Mouse (Mus musculus) spleen, postnatal 36 days (tissue): ENCODE measurements around the gene Tor4a.
A peak's percentile ranks its signal among the peaks of the same experiment; 100 is the strongest.

Source experiments
- DNase-seq, 2 experiments: peaks; one replicate each; pipeline ENCODE4 v3.0.0; 2022; ENCODE audit warnings: low spot score in 2 of 2, mixed read lengths in 1 of 2

The Tor4a gene

DNA sequence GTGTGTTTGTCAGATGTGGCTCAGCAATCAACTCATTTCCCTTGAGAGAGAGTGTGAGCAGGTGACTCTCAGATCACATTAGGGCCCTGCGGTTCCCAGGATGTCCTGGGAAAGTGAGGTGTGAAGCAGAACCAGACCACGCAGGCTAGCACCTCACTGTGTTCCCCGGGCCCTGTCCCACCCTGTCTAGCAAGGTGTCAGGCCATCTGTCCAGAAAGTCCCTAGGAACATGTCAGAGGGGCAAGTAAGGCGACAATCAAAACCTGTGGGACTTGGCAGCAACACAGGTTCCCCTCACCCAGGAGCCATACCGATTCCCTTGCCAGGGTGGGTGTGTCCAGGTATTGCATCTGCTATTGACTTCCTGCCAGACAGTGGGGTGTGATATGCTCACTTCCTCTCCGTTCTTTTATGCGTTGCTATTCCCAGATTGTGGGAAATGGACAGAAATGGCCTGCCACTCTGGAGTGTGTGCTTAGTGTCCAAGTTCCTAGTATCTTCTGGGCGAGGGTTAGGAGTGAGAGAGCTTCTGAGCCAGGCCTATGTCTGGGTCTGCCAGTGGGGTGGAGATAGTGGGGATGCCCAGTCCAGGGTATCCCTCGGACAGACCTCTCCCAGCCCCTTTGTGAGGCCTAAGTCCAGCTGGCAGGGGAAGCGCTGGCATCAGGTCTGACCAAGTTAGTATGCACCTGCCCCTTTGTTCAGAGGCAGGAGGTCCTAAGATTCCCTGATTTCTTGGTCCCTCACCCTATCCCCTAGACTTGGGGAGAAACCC is 26.2 kb downstream of the Tor4a start:
- DNase-seq = no peak

- no peak for DNase-seq
Measured at GRCm38 (mm10) chr2:25169778-25170177, 26.9 kb downstream of the Tor4a start.

- no peak for DNase-seq
Measured at GRCm38 (mm10) chr2:25168665-25168978, 28.1 kb downstream of the Tor4a start.

DNA sequence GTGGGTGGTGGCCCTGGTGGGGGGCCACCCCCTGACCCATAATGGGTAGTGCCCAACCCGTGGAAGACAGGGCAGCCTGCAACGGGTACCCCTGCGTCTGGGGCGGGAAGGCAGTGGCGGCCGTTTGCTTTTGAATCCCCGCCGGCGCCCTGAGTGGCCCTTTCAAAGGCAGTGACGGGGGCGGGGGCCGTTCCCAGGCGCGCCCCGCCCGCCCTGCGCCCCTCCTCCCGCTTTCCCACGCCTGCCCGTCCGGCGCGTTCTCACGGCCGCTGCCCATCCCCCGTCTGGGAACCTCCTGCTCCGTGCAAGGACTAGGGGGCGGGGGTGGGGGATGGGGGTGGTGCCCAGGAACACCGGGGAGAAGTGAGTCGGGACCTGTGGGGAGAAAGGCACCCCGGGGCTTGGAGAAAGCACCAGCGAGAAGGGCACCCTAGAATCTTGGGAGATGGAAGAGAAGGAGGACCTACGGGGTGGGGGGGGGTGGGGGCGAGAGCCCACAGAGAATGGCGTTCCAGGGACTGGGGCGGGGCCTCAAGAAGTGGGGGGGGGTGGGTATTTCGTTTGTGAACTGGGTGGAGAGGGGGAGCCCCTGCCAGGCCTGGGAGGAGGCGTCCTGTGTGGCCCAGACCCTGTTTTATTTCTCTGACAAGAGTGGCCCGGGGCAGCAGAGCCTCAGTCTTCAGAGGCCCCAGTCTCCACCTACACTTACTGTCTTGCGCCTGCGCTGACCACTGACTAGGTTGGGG is 28.6 kb downstream of the Tor4a start:
- peak; percentile 27 to 31 for DNase-seq

DNA sequence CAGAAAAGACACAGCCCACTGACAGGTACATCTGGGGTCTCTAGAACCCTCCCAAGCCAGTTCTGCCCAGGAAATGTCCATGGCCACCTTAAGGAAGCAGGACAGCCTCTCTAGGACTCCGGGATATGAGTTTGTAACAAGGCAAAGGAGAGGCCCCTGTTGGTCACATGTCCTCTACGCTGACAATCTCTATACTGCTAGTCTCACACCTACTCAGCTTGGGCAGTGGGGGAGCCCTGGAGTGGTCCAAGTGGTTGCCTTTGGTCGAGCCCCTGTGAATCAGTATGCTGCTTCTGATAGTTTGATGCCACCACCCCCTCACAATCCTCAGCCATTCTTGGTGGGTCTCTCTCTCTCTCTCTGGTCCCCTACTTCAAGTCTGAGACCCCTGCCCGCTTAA is 29.2 kb downstream of the Tor4a start:
- DNase-seq = no peak

GRCm38 (mm10) chr2:25157655-25158054 is 39.0 kb downstream of the Tor4a start:
- peak; percentile 39 to 50 for DNase-seq

DNA sequence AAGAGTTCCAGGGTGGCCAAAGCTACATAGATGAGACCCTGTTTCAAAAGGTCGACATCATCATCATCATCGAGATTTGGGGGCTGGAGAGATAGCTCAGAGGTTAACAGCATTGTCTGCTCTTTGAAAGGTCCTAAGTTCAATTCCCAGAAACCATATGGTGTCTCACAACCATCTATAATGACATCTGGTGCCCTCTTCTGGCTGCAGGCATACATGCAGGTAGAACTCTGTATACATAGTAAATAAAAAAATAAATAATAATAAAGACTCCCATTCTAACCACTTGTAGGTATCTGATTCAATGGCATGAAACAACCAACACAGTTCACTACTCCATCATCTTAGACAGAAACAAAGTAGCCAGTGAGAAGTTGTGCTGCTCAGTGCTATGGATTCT is 39.7 kb downstream of the Tor4a start:
- no peak for DNase-seq

DNA sequence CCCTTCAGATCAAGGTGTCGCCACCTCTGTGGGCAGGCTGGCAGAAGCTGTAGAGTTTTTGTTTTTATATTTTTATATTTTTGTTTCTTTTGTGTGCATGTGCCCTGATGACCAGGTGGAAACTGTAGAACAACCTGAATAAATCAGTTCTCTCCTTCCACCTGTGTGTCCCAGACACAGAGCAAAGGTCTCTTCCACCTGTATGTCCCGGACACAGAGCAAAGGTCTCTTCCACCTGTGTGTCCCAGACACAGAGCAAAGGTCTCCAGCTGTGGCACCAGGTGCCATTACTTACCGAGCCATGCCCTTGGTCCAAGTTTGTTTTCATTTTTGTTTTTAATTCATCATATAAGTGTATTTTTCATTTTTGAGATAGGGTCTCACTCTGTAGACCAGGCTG is 40.5 kb downstream of the Tor4a start:
- no peak for DNase-seq

DNA sequence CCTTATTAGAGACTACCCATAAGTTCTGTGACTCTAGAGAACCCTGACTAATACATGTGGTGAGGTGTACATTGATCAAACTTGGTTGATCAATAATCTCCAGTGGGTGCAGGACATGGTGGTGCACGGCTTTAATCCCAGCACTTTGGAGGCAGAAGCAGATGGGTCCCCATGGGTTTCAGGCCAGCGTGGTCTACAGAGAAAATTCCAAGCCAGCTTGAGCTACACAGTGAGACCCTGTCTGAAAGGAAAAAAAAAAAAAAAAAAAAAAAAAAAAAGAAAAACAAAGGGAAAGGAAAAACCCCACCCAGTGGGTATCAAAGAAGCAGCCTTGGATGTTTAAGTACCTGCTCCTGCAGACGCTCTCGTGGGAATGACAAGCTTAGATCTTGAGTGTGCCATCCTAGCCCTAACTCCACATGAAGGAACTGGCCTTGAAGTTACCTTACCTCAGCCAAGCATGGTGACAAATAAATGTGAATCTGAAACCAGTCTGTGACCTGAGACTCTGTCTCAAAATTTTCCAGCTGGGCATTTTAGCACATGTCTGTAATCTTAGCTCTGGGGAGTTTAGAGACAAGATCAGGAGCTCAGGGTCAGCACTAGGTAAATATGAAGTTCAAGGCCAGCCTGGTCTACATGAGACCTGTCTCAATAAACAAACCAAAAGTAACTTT is 45.3 kb downstream of the Tor4a start:
- no peak for DNase-seq

DNA sequence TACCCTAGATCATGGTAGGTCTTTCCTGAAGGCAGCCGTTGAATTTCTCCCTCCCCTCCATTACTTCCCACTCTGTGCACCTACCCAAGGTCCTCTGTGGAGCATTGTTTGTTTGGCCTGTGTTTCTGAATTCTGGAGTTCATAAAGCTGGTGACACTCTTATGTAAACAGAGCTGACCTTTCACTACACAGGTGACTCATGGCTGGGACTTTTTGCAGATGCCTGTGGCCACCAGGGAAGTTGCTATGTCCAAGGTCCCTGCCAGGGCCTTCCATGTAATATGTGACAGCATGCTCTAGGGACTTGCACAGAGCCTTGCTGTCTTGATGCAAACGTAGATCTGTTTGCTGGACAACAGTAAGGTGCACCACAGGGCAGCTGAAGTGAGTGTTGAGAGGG is 47.0 kb downstream of the Tor4a start:
- DNase-seq = no peak

DNA sequence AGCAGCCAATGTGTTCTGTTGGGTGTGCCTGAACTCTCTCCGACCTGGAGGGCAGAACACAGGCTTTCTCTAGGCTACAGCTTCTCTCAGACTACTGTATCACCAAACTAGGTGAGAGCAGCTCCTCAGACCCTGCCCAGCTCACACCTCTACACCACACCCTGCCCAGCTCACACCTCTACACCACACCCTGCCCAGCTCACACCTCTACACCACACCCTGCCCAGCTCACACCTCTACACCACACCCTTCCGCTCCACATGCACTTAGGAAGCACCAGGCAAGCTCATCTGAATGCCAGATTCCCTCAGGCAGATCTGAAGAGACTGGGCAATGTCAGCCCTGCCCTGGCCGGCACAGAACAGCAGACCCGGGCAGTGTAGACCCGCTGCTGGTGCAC is 48.8 kb downstream of the Tor4a start:
- no peak for DNase-seq

- DNase-seq = no peak
Measured at GRCm38 (mm10) chr2:25147398-25147797, 49.3 kb downstream of the Tor4a start.

DNA sequence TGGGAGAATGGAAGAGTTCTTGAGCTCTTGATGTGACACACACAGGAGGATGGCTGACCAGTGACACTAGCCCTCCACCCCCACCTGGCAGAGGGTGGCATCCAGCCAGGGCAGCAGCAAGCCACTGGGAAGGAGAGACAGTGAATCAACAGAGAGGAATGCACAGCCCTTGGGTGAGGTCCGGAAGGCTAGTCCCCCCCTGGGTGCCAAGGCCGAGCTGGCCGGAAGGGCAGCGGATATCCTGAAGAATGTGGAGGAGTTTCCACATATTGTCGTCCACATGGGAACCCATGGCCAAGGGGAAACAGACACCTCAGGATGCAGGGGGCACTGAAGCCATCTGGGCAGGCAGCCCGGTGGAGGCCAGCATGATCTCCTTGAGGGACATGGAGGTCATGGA is 51.3 kb downstream of the Tor4a start:
- DNase-seq = peak in 1 of 2 experiments; percentile 22
